Mouse (Mus musculus) mesoderm, embryonic 11.5 days (tissue): ENCODE results near the gene Fyn.

Experiments
- DNase-seq: peaks from one replicate; pipeline ENCODE4 v3.0.0-alpha.2; 2012; ENCODE audit warnings: low read depth, low spot score

Gene Fyn

GRCm38 (mm10) chr10:39379287-39379686, 10.6 kb downstream of the Fyn start:
- no peak for DNase-seq

GRCm38 (mm10) chr10:39379721-39380370, 11.2 kb downstream of the Fyn start:
- no peak for DNase-seq

- DNase-seq, result no peak
Observed at GRCm38 (mm10) chr10:39385259-39385658, 16.6 kb downstream of the Fyn start.

DNA sequence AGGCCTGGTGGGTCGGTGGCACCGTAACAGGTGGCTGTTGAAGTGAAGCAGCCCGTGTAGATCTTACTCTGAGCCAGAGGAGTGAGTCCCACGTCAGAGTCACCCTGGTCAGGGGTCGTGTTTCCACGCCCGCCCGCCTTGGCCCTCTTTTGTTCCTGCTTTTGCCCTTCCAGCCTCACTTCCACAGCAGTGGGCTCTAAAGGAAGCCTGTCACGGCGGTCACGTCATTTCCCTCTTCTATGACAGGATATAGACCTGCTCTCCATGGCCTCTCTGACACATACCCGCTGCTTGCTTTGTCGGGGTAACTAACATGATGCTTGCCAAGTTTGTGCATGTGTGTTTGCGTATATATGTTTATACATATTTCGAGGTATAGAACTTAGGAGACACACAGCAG, 17.5 kb downstream of the Fyn start:
- no peak for DNase-seq

DNA sequence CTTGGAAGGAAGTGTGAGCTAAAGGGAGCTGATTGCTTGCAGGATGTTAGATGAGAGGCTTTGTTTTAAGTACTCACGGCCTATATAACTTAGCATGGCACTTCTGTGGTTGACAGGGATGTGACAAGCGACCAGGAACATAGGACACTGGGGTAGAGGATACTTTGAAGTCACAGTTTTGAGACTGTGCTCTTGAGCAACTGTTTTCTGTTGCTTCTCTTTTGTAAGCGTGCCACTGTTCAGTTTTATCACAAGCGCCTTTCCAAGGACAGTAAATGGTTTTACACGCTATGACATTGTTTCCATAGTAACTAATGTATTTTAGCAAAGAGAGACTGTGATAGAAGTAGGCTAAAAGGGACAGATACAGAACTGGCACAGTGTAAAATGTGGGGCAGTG, 18.4 kb downstream of the Fyn start:
- no peak for DNase-seq

DNA sequence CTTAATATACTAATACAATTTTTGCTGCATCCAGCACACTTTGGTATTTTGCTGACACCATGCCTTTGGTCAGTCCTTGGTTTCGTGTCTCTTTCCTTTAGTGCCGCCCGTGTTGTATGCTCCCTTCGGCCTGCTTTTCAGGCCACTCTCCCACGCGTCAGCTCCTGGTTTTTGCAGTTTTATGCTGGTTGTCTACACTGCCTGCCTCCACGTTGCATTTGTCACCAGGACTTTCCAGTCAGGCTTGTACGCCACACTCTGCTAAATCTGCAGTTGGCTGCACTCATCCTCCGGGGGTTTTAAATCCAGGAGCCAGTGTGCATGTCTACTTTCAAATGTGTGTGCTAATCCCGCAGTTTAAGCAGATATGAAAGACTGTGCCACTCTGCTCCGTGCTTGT, 18.9 kb downstream of the Fyn start:
- no peak for DNase-seq

- no peak for DNase-seq
Observed at GRCm38 (mm10) chr10:39388144-39388543, 19.5 kb downstream of the Fyn start.

GRCm38 (mm10) chr10:39389451-39389891, 20.8 kb downstream of the Fyn start:
- DNase-seq, result no peak

- no peak for DNase-seq
Observed at GRCm38 (mm10) chr10:39390541-39390940, 21.9 kb downstream of the Fyn start.

GRCm38 (mm10) chr10:39392900-39393483, 24.3 kb downstream of the Fyn start:
- DNase-seq, result no peak

DNA sequence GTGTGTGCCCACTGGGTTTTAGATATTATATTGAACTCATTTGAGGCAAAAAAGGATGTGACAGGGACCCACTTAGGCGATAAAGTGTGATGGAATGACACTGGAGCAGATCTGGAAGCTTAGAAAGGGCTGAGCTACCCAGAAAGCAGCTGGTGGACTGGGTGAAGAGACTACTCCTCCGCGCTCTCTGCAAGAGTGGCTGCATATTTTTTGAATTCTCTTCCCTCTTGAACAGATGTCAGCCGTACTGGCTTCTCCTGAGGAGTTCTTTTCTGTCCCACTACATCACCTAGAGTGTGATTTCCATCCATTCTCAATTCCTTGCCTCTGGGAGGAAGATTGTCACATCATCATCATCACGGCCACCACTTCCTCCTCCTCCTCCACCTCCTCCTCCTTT, 26.9 kb downstream of the Fyn start:
- DNase-seq, result no peak

DNA sequence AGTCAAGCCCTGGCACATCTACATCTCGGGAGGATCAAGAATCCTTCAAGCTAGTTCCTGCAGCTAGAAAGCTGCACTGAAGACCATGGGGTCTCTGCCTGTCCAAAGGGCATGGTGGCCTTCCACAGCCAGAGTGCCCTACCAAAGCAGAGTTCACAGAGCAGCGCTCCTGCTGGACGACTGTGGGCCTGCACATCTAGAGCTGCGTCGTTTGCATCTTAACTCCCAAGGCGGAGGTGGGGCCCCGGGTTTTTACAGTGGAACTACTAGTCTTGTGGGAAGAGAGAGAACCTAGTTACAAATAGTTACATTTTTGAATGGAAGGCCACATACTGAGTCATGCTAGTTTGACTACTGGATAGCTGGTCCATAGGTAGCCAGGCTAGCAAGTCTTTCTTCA, 30.3 kb downstream of the Fyn start:
- DNase-seq, result no peak

DNA sequence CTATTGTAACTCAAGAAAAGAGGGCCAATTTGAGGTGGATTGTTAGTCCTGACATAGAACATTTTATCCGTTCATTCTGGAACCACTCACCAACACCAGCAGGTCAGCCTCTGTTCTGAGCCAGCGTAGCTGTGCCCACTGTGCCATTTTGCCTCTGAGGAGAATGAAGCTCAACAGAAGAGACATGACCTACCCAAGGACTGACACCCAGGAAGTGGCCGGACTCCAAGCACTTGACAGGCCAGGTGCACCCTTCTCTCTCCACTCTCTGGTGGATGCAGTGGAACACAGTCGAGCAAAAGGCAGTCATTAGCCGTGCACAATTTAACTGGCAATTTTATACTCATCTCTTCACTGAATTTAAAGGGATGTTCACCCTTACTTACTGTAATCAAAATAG, 31.5 kb downstream of the Fyn start:
- no peak for DNase-seq

DNA sequence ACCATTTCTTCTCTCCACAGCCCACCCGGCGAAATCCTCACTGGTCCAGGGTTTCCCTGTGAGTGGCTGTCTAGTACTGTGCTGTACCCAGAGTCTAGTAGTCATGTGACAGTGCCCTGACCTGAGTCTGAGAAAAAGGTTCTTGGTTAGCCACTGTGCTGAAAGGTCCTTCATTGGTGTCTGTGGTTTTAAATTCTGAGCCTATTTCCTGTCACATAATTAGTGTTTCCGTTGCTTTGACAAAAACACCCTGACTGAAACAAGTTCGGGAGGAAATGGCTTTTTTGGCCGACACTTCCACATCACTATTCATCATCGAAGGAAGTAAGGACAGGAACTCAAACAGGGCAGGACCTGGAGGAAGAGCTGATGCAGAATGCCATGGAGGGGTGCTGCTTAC, 33.8 kb downstream of the Fyn start:
- DNase-seq, result no peak

GRCm38 (mm10) chr10:39403706-39404105, 35.1 kb downstream of the Fyn start:
- no peak for DNase-seq

DNA sequence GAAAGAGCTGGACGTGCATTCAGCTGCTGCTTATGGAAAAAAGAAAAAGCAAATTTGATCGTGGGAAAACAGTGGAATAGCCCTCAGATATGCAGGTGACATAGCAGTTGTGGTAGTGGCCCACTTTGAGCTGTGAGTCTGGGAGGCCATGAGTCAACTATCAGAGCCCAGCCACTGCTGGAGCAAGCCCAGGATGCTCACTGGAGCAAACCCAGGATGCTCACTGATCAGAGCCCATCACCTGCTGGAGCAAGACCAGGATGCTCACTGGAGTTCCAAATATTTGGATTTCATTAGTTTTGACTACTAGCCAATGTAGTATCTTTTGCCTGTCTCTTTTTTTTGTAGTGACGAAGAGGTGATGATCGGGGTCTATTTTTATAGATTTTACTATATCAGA, 35.5 kb downstream of the Fyn start:
- DNase-seq, result no peak

DNA sequence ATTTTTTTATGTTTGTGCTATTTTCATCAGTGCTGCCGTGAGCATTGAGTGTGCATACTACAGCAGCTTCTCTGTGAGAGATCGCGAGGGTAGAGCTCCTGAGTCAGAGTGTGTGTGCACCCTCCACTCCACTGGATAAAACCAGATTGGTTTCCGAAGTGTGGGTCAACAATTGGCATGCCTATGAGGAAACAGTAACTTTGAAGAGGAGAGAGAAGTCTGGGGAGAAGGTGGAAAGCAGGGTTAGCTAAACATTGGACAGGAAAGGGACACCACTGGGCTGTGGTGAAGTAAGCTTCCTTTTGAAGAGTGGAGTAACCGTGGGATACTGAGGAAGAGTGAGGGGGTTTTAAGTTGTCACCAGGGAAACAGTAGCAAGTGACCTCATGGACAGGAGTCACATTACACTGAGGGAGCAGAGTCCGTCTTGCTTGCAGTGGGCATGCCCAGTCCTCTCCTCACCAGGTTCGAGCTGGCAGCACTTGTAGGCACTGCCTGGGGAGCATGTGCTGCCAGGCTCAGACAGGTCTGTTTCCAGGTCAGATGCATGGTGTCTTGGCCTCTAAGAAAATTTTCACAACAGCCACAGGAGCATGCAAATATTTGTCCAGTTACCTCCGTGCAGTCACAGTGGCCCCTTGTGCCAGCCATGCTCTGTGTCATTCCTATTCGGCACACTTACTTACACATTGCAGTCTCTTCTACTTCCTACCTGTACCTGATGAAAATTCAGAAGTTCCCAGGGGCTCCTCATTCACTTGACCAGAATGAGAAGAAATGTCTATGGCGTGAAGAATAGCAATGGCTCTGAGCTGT, 37.5 kb downstream of the Fyn start:
- DNase-seq, result no peak

- DNase-seq, result no peak
Observed at GRCm38 (mm10) chr10:39406798-39407189, 38.1 kb downstream of the Fyn start.

DNA sequence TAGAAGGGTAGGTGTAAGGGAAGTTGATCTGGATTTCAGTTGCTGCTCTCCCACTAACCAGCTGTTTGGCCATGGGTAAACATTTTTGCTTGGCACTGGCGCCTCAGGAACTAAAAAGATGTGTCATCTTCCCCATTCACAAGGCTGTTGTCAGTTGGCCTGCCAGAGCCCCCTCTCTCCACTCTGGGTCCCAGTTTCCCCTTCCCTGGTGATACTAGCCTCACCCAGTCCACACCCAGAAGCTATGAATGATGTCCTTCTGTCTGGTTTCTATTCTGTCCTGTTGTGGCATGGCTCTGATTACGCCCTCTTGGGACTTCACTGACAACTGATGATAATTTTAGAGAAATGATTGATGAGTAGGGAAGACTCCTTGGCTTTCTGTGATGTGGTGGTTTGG, 38.9 kb downstream of the Fyn start:
- no peak for DNase-seq

DNA sequence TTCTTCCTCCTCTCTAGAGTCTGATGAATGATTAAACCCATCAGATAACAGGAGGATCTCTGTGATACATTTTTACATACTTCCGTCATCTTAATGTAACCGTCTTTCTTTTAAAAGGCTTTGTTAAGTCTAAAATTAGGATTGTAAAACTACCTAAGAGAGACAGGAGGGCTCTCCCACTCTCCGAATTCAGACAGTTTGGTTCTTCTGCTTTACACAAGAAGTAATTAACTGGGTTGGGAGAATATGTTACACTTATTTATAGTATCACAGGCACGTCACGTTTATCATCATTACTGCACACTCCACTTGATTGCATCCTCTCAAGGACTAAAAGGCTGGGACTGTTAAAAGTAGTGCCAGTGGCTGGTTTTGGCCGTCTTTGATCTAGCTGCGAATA, 40.9 kb downstream of the Fyn start:
- DNase-seq, result no peak

DNA sequence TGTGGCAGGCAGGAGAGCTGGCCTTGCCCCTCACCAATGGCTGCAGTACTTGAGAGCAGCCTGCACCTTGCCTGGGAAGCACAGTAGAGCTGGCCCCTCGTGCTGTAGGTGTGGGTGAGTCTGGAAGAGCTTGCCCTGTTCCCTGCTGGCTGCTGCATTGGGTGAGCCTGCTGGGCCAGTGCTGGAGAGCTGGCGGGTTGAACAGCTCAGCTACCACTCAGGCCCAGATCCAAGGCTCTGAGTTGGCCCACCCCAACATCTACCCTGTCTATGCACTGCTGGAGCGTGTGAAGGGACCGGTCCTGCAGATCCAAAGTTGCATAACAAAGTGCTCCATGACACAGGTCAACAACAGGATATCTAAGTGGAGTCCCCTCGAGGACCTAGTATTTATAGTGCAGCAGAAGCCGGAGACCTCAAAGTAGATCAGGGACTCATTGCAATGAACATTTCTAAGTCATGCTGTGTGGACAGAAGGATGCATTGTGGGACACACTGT, 41.5 kb downstream of the Fyn start:
- DNase-seq, result no peak

- DNase-seq, result peak; percentile 45
Observed at GRCm38 (mm10) chr10:39411857-39412559, 43.4 kb downstream of the Fyn start.
